Comparison of ENCODE assay signal across 8 mouse cellular contexts in the genomic region with DNA sequence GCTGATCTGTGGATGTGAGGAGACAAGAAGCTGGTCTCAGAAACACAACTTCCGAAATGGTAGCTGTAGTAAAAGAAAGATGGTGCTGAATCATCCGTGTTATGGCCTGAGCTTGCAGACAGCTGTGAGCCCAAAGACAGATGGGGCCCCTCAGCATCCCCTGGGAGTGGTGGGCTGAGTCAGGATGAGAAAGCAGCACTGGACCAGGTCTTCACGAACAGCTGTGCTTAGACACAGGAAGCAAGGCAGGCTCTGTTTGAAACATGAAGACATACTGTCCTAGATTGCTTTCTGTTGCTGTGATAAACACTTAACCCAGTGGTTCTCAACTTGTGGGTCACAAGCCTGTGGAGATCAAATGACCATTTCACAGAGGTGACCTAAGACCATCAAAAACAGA. TPM values are rescaled to one million over a fixed set of nuclear protein-coding genes. Genes with fewer than 3 reads are reported as not detected.
DNase-seq lines count a peak whose midpoint lies in the region; ATAC-seq lines count a peak whose summit lies in the region.

No protein-coding gene starts in this region.

- 42% methylated on average over 3 of the region's 3 CpGs for WGBS in kidney, embryonic 16.5 days
- WGBS in heart, embryonic 12.5 days: 61% methylated on average over 3 of the region's 3 CpGs
- WGBS in neural tube, embryonic 15.5 days: 58% methylated on average over 3 of the region's 3 CpGs
- 79% methylated on average over 3 of the region's 3 CpGs for WGBS in hindbrain, embryonic 10.5 days

- no peak overlapping the region for H3K4me3 ChIP-seq in kidney, embryonic 16.5 days (ENCODE audit: low read length)
- H3K4me3 ChIP-seq in heart, embryonic 12.5 days: no peak overlapping the region
- no peak overlapping the region for H3K4me3 ChIP-seq in neural tube, embryonic 15.5 days (replicated peaks)
- H3K4me3 ChIP-seq in hindbrain, embryonic 10.5 days: no peak overlapping the region

- H3K36me3 ChIP-seq in kidney, embryonic 16.5 days (ENCODE audit: insufficient read depth, low read length): no peaks in the 10 kb centered on the region
- H3K36me3 ChIP-seq in heart, embryonic 12.5 days: no peaks in the 10 kb centered on the region
- no peaks in the 10 kb centered on the region for H3K36me3 ChIP-seq in neural tube, embryonic 15.5 days
- no peaks in the 10 kb centered on the region for H3K36me3 ChIP-seq in hindbrain, embryonic 10.5 days

- no peak overlapping the region for H3K27ac ChIP-seq in kidney, embryonic 16.5 days (ENCODE audit: low read length)
- H3K27ac ChIP-seq in heart, embryonic 12.5 days (ENCODE audit: poor library complexity, severe bottlenecking): no peak overlapping the region
- H3K27ac ChIP-seq in neural tube, embryonic 15.5 days (replicated peaks): no peak overlapping the region
- H3K27ac ChIP-seq in hindbrain, embryonic 10.5 days: no peak overlapping the region

- DNase-seq in kidney, postnatal 25 days: no peak
- DNase-seq in NIH3T3 (ENCODE audit: low read depth): peak; percentile 79
- no peak for DNase-seq in right cerebral cortex, adult 18-20 months
- DNase-seq in hindbrain, embryonic 10.5 days (ENCODE audit: low spot score): no peak
- no peak for DNase-seq in lung, adult 18-20 months

- H3K4me2 ChIP-seq in kidney, embryonic 16.5 days (replicated peaks; ENCODE audit: low read depth, low read length): no peak overlapping the region
- no peak overlapping the region for H3K4me2 ChIP-seq in heart, embryonic 12.5 days
- no peak overlapping the region for H3K4me2 ChIP-seq in neural tube, embryonic 15.5 days

- no peaks in the 10 kb centered on the region for H3K9me3 ChIP-seq in kidney, embryonic 16.5 days (ENCODE audit: low read length)
- H3K9me3 ChIP-seq in heart, embryonic 12.5 days (replicated peaks): no peaks in the 10 kb centered on the region
- no peaks in the 10 kb centered on the region for H3K9me3 ChIP-seq in neural tube, embryonic 15.5 days (replicated peaks)
- no peaks in the 10 kb centered on the region for H3K9me3 ChIP-seq in hindbrain, embryonic 10.5 days

- H3K9ac ChIP-seq in kidney, embryonic 16.5 days (replicated peaks; ENCODE audit: low read length): no peak overlapping the region
- H3K9ac ChIP-seq in heart, embryonic 12.5 days: no peak overlapping the region
- H3K9ac ChIP-seq in neural tube, embryonic 15.5 days (replicated peaks): no peak overlapping the region

- peak; percentile 60; the same call in 1 of the 2 replicates for ATAC-seq in kidney, embryonic 16.5 days (ENCODE audit: low FRiP score, low TSS enrichment)
- ATAC-seq in heart, embryonic 12.5 days (ENCODE audit: insufficient number of reproducible peaks, low FRiP score): peak; percentile 93
- ATAC-seq in neural tube, embryonic 15.5 days (ENCODE audit: low FRiP score): peak; percentile 58; the same call in 1 of the 2 replicates

- H3K27me3 ChIP-seq in kidney, embryonic 16.5 days (ENCODE audit: insufficient read depth, low read length): no peaks in the 10 kb centered on the region
- H3K27me3 ChIP-seq in heart, embryonic 12.5 days (replicated peaks): no peaks in the 10 kb centered on the region
- H3K27me3 ChIP-seq in neural tube, embryonic 15.5 days (replicated peaks): no peaks in the 10 kb centered on the region
- H3K27me3 ChIP-seq in hindbrain, embryonic 10.5 days (ENCODE audit: insufficient read depth, poor library complexity, severe bottlenecking): no peaks in the 10 kb centered on the region

- H3K4me1 ChIP-seq in kidney, embryonic 16.5 days (ENCODE audit: insufficient read depth, low read length): peaks cover 4% of the 10 kb centered on the region; the same call in 1 of the 2 replicates
- peaks cover 18% of the 10 kb centered on the region for H3K4me1 ChIP-seq in heart, embryonic 12.5 days (replicated peaks)
- H3K4me1 ChIP-seq in neural tube, embryonic 15.5 days: no peaks in the 10 kb centered on the region
- H3K4me1 ChIP-seq in hindbrain, embryonic 10.5 days (replicated peaks): peaks cover 8% of the 10 kb centered on the region; the same call in 1 of the 2 replicates

RNA-seq across cellular contexts. Expression of a gene that starts 49.6 kb away (rescaled TPM):
- 35.1 and 39.4 TPM in 2 replicates for polyA plus RNA-seq in kidney, embryonic 16.5 days (2015; fragmentation: Nextera tagmentation; extraction: Ambion mirVana)
- 11.9 and 12.7 TPM in 2 replicates for polyA plus RNA-seq in heart, embryonic 12.5 days (2016; fragmentation: Nextera tagmentation; extraction: Ambion mirVana)
- 15.8 and 23.4 TPM in 2 replicates for polyA plus RNA-seq in neural tube, embryonic 15.5 days (2015; fragmentation: Nextera tagmentation; extraction: Ambion mirVana)
- polyA plus RNA-seq in hindbrain, embryonic 10.5 days (2016; fragmentation: Nextera tagmentation; extraction: Ambion mirVana): 21.9 and 25.7 TPM in 2 replicates
